Mouse (Mus musculus): ENCODE data around the gene Nfat5. TPM values are rescaled to one million over a fixed set of nuclear protein-coding genes. Genes with fewer than 3 reads are reported as not detected.

The Nfat5 gene
- total RNA-seq, 2 experiments from 2014 or later = 66.5 to 101 TPM

DNA sequence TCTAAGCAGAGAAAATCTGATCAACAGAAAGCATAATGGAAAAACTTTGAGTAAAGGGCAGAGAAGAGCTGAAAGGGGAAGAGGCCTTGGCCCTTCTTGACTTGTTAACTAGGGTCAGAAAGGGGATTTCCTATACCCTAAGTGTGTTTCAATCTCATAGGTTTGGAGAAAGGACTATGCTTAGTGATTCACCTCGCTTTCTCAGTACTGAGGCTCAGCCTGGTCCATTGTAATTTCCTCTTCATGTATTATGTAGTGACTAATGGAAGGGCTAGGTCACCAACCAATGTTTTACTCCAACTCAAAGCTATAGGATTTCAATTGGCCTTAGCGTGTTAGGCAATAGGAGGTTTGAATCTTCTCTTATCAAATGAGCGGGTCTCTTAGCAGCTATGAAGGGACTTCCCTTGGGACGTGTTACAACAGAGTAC, 2.1 kb upstream of the Nfat5 start:
- no peak for DNase-seq (ENCODE audit: low spot score in 2 of 2)

DNA sequence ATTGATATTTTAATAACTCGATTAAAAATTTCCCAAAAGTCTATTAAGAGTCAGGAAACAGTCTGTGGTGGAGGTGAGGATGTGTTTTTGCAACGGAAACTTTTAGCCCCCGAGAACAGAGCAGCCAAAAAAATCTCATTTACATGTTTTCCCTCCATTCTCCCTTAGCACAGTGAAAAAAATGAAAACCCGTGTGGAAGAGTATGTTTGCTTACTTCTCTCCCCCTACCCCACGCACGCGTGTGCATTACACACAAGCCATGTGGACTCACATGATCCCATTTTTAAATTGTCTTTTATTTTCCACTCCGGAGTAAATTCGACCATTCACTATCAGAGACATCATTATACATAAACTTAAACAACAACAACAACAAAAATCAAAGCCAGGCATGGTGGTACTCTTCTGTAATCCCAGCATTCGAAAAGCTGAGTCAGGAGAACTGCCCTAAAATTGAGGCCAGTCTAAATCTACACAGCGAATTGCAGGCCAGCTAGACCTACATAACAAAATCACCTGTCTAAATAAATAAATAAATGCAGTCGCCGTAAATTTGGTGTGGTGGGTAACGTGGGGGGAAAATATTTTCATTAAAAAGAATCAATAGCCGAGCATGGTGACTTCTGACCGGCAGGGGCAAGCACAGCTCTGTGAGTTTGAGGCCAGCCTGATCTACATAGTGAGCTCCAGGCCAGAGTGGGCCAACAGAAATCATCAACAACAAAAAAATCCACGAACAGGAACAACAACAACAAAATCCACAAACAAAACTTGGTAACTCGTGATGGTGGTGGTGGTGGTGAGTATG, 947 bp upstream of the Nfat5 start:
- no peak for DNase-seq (ENCODE audit: low spot score in 2 of 2)

DNA sequence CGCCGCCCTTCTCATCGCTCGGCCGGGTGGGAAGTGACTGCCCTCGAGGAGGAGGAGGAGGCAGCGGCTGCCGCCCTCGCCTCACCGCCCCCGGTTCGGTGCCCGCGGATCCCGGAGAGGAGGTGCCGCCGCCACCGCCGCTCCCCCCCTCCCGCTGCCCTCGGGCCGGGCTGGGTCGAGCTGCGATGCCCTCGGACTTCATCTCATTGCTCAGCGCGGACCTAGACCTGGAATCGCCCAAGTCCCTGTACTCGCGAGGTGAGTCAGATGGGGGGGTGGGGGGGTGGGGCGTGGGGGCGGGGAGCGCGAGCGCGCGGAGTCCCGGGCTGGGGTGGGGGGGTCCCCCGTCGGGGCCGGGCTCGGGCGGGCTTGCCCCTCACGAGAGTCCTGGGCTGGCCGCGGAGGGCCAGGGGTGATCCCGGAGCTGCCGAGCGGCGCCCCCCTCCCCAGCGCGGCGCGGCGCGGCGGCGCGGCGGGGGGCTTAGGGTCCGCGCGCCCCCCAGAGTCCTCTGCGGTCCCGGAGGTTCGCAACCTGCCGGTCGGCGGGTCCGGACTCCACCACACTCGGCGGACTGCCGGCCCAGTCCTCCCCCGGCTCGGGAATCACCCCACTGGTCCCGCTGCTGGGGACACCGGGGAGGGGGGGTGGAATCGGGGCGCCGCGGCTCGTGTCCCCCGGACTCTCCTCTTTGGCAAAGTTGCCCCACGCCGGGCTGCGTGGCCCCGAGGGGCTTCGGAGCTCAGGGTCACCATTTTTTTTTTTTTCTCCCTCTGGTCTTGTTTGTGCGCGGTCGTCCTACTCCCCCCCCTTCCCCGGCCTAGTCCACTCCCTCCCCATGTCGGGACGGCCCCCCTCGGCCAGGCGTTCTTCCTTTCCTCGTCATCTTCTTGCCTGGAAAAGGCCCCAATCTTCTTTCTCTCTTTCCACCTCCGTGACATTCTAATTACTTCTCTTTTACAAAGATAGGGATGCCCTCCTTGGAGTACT, 665 bp downstream of the Nfat5 start:
- peak; percentile 49 to 70 for DNase-seq (ENCODE audit: low spot score in 2 of 2)

DNA sequence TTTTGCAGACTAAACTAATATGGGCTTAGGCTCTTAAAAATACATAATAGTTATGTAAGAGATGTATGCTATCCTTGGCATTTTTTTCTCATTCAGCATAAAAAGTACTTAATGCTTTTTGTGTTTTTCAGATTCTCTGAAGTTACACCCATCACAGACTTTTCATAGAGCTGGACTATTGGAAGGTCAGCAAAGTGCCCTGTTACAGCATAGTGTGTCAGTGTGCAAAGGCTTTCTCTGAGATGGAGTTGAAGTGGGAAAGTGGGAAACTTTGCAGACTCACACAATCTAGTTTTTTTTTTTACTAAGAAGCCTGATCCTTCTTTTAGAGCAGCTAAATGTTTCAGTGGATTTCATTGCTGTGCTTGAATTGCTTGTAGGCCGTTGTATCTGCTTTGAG, 2.2 kb downstream of the Nfat5 start:
- DNase-seq (ENCODE audit: low spot score in 2 of 2) = no peak

DNA sequence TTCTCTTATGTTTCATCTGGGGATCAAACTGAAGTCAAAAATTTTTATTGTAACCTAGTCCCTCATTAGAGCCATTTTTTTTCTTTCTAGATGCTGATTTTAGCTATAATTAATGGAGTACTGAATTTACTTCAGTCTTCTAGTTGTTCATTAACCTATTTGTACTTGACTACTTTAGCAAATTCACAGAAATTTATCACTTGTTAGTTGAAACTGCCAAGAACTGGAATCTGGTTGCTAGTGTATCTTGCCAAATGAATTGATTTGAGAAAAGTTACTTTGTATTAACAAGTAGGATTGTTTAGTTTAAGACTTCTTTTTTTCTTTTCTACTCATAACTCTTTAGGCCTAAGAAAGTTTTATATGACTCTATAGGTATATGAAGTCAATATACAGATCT, 18.6 kb downstream of the Nfat5 start:
- no peak for DNase-seq (ENCODE audit: low spot score in 2 of 2)

DNA sequence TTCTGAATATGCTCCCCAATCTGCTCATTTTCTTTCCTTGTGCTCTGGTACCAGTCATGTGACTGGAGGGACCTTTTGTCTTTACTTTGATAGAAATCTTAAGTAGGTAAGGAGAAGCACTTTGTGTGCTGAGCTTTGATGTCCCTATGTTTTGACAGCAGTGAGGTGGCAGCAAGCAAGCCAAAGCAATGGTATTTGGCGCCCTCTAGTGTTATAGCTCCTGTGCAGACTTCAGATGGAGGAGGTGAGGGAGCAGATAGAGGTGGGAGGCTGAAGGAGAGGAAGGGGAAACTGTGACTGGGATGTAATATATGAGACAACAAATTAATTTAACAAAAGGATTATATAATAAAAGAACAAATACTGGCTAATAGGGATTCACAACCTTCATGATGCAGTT, 30.9 kb downstream of the Nfat5 start:
- peak; percentile 60 to 72 for DNase-seq (ENCODE audit: low spot score in 2 of 2)

DNA sequence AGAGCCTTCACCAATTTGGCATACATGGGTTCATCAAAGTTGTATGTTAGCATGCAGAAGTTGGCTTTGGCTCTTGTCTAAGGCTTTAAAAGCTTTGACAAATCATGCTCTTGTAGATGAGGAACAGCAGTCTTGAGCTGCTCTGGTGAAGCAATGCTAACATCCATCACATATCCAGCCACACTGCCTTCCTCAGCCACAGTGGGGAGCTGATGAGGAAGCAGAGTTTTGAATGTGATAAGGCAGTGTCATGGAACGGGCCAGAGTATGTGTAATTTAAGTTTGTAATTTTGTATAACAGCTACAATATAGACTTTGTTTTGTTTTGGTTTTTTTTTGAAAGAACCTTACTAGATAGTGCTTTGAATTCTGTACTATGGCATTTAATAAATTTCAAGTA, 36.3 kb downstream of the Nfat5 start:
- DNase-seq (ENCODE audit: low spot score in 2 of 2) = no peak

DNA sequence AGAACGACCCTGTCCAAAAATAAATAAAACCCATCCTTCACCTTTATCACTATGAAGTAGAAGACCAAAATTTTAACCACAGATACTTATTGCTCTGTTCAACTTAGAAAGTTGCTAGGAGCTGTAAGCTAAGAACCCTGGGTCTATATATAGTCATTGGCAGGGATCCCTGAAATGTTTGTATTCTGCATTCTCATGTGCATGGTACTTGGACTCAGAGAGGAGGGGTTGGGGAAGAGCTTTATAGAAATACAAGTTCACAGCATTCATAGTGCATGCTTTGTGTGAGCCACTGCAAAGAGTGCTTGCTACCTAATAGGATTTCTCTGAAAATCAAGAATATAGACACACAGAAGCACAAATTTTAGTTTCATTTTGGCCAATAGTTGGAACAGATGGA, 43.2 kb downstream of the Nfat5 start:
- no peak for DNase-seq (ENCODE audit: low spot score in 2 of 2)

DNA sequence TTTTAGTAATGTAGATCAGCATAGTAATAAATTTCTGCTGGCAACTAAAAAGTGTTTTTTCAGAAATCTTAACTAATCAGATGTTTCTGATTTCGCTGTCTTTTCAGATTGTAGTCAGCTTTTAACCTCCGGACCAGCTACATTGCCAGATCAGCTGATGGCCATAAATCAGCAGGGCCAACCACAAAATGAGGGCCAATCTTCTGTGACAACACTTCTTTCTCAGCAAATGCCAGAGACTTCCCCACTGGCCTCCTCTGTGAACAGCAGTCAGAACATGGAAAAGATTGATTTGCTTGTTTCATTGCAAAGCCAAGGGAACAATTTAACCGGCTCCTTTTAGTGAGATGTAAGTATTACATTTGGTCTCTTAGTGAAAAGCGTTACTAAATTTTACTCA, 77.0 kb downstream of the Nfat5 start:
- DNase-seq (ENCODE audit: low spot score in 2 of 2) = no peak

DNA sequence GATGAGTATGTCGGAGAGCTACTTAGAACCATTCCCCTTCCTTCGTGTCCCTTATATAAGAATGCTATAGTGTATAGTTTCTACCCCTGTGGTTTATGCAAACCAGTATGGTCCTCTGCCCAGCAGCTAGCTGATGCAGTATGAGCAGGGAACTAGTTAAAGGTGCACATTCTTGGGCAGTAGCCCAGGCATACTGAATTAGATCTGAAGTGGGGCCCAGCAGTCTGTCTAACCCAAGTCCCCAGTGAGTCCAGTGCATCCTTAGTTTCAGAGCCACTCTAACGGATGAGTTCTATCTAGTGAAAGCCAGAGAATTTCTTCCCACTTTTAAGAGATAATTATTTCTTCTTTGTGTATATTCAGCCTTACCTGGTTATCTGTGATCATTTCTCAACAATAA, 84.1 kb downstream of the Nfat5 start:
- DNase-seq (ENCODE audit: low spot score in 2 of 2) = no peak

DNA sequence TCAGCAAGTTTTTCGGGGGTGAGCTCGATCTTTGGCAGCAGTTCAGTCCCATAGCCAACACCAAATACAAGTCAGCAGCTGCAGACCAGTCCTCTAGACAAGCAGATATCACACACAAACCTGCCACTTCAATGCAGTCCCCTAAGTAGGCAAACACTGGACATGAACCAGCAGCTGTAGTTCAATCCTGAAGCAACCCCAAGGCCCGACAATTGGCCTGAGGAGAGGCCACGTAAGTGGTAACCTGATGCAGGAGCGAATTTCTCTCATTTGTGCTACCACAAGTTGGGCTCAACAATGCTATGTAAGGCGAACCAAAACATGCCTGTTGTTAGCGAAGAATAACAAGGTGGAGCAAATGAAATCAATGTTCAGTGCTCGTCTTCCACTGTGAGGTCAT, 87.5 kb downstream of the Nfat5 start:
- DNase-seq (ENCODE audit: low spot score in 2 of 2) = no peak

DNA sequence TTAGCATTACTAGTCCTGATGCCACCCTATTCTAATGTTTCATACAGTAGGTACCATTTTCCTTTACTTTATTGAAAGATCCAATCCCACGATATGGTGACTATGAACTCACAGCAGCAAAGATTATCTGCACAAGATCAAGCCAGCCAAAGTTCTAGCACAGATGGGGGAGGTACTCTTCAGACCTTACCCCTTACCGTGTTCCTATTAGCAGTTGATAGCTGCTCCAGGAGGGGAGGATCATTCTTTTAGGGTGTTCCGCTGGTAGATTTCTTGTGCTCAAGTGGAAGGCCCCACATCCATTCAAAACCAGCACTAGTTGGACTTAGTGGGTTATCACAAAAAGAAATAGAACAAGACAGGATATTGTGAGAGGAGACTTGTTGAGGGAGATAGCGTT, 88.4 kb downstream of the Nfat5 start:
- no peak for DNase-seq (ENCODE audit: low spot score in 2 of 2)

DNA sequence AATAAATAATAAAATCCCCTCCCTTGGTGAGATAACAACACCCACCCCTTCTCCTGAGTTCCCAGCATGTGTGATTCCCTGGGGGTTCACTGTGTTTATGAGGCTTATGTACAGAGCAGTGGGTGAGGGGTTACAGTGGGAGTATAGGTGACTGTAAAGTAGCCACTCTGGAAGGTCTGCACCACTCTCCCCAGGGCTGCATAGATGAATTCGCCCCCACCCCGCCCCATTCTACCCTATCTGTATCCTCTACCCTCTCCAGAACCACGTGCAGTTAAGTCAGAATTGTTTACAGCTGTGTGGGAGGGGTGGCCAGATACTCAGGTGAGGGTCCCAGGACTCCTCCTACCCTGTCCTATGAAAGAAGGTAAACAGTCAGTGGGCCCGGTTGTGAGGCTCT, 89.6 kb downstream of the Nfat5 start:
- DNase-seq (ENCODE audit: low spot score in 2 of 2) = no peak

DNA sequence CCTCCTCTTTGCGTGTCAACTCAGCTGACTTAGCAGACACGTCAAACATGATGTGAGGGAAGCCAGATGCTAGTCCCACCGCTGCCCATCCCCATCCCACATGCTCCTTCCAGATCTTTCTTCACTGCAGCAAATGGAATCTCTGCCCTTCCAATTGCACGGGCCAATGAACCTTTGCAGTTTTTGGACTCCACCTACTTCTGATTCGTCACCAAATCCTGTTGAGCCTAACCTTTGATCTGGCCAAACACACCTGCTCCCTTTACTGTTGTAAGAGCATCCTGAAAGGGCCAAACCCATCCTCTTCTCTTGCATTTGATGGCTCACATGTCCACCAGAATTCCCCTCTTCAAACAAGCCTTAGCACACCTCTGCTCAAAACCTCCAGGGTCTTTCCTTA, 91.4 kb downstream of the Nfat5 start:
- DNase-seq (ENCODE audit: low spot score in 2 of 2) = no peak

DNA sequence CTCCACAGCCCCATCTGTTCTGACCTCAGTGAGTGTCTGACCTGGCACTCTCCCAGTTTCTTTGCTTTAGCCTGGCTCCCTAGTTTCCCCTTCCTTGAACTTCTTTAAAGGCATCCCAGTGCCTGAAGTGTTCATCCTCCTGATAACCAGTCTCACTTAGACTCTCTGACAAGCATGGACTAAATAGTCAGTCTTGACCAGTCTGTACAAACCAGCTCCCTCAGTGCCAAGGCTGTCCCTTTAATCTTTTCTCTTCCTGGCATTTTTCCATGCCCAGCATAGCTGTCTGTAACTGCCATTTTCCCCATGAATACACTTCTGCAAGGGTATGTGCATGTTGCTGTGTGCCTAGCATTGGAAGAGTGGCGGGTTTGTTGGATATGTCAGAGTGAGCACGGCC, 91.8 kb downstream of the Nfat5 start:
- DNase-seq (ENCODE audit: low spot score in 2 of 2) = no peak

DNA sequence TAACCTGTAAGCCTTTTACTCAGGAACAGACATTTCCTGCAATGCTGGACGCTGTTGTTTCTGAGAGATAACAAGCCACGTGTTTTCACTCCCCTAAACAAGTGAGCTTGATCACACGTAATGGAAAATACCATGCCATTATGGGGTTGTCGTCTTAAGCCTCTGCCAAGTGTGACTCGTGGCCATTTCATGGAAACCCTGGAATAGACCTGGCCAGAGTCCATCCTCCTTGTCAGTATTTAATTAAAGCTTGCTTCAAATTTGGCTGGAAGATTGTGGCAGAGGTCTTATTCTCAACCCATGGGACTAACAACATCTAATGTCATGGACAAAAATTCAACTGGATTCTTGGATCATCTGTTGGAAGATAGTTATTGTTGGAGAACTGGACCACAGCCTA, 92.9 kb downstream of the Nfat5 start:
- peak in 1 of 2 experiments; percentile 24 for DNase-seq (ENCODE audit: low spot score in 2 of 2)

DNA sequence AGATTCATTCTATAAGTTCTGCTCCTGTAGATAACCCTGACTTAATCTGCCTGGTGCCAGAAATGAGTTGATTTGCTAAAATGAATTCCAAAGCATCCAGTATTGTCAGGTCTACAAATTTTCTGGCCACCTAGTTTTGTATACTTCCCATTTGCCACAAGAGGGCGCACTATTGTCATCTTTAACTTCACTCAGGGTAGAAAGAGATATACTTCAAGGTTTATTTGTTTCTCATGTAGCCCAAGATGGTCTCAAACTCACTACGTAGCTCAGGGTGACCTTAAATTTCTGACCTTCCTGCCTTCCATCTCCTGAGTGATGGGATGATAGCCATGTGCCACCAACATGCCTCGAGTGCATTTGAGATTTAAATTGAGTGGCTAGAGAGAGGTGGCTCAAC, 93.4 kb downstream of the Nfat5 start:
- DNase-seq (ENCODE audit: low spot score in 2 of 2) = no peak

DNA sequence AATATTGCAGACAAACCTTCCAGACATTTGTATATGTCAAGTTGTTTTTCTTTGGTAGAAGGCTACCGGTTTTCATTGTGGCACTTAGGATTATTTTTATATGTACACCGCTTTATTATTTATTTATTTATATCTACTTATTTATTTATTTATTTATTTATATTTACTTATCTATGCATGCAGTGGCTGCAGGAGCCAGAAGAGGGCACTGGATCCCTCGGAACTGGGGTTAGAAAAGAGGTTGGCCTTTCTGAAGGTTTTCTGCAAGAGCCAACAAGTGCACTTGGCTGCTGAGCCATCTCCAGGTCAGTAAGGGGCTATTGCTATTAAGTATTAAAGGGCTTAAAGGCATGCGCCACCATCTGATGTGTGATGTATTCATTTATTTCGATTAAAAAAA, 94.6 kb downstream of the Nfat5 start:
- peak; percentile 32 to 47 for DNase-seq (ENCODE audit: low spot score in 2 of 2)

DNA sequence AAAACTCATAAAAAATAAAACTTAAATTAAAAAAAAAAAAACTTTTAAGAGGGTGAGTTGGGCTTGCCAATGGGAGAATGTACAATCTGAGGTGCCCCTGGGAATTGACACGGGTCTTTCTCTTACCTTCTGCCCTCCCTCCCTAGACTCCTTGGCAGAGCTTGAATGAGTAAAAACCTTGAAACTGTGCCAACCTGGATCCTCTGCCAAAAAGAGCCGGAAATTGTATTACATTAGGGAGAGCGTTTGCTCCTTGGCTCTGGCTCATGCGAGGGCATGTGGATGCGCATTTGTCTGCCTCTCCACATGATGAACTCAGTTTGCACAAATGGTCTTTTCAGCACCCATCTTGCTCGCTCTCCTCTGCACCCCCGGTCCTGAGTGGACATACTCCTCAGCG, 96.3 kb downstream of the Nfat5 start:
- peak; percentile 59 to 83 for DNase-seq (ENCODE audit: low spot score in 2 of 2)

DNA sequence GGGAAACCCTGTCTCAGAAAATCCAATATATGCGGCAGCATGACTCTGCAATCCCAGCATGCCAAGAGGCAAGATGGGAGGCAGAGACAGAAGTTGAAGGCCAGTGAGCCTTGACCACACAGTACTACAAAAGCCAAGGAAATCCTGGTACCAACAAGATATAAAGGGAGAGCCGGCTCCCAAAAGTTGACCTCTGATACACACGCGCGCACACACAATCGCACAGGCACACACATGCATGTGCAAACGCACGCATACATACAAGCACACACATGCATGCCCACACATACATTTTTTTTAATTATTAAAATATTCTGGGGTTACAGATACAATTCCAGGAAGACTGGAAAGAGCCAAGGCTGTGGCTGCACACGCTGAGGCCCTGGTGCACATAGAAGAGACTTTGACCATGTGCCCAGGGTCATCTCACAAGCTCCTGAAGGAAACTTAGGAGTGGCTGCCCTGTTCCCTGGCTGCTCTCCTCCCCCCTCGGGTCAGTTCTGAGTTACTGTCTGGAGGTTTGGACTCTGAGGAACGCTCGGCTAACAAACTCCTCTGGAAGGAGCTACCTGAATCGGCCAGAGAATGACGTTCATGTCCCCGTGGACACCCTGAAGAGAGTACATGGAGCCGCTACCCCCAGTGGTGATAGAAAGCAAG, 97.3 kb downstream of the Nfat5 start:
- DNase-seq (ENCODE audit: low spot score in 2 of 2) = no peak

DNA sequence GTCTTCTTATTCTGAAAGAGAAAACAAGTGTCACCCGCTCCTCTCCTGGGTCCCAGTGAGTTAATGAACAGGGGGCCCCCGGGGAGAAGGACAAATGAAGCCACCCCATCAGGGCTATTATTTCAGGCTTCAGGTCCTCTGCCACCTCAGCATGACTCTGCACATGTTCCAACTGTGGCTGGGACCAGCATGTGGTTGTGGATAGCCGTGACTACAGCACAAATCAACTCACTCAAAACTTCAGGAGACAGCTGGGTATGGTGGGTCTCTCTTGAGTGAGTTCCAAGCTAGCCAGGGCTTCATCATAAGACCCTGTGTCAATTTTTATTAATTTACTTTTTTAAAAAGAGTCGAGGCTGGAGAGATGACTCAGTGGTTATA, 97.9 kb downstream of the Nfat5 start:
- DNase-seq (ENCODE audit: low spot score in 2 of 2) = no peak

DNA sequence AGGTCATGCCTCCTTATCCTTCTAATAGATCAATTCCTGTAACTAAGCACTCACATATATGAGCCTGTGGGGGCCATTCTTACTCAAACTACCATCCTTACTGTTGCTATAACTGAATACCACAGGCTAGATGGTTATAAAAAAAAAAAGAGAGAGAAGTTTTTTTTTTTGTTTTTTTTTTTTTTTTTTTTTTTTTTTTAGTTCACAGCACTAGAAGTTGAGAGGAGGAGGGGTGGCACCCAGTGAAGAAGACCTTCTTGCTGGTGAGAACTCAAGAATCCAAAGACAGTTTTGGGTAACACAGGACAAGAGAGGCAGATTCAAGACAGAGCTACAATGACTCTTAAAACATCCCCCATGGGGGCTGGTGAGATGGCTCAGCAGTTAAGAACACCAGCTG, 102.1 kb downstream of the Nfat5 start:
- no peak for DNase-seq (ENCODE audit: low spot score in 2 of 2)
